Mouse (Mus musculus) naive thymus-derived CD4-positive, alpha-beta T cell, adult 2 months (primary cell): Measurements from ENCODE around the gene Chst7.

Experiments used
- DNase-seq: peaks from one replicate; pipeline ENCODE4 v3.0.0-alpha.2; 2011; ENCODE audit warnings: low read depth

Gene Chst7

DNA sequence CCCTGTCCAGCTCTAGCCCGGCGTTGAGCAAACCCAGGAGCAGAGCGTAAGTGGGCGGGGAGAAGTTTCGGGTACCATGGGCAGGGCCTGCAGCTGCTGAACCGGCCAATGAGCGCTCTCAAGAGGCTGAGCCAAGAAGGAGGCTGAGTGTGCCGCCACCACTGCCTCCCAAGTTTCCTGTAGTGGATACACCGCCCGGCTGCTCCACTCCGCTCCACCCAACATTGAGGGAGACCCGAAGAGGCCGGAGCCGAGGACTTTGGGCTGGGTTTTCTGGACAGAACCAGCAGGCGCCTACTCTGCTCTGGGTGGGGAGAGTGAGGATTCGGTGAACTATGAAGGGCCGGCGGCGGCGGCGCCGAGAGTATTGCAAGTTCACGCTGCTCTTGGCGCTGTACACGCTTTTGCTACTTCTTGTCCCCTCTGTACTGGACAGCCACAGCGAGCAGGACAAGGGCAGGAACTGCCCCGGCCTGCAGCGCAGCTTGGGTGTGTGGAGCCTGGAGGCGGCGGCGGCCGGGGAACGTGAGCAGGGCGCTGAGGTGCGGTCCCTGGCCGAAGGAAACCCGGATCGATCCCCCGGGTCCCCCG is at the start of gene Chst7:
Chst7 (plus strand) TSS at position 180 of the 591 bp plus-strand sequence.
- no peak for DNase-seq

DNA sequence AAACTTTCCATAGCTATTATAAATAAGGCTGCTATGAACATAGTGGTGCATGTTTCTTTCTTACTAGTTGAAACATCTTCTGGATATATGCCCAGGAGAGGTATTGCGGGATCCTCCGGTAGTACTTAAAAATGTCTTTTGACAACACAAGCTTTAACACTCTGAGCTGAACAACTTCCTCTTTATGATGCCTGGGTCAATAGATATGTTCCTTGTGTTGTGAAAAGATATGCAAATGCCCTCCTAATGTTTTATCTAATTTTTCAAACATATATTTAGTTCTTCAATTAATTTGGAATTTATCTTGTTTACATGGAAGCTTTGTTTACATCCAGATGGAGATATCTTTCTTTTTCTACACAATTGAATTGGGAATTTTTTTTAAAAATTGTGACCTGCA is 47.1 kb upstream of the Chst7 start:
- DNase-seq: no peak

DNA sequence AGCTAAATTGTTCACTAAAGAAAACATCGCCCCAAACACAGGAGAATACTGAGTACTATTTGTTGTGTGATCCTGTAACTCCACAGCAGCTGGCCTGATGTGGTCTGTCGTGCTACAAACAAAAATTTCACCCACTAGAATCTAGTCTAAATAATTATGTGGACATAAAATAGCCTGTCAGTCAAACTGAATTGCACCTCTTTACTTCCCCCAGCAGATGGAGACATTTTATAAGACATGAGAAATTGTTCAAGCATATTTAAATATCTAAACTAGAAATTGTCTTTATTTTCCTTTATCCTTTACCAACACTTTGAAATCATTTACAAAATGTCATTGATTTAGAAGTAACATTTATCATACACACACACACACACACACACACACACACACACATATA is 38.4 kb upstream of the Chst7 start:
- peak; percentile 10 for DNase-seq

DNA sequence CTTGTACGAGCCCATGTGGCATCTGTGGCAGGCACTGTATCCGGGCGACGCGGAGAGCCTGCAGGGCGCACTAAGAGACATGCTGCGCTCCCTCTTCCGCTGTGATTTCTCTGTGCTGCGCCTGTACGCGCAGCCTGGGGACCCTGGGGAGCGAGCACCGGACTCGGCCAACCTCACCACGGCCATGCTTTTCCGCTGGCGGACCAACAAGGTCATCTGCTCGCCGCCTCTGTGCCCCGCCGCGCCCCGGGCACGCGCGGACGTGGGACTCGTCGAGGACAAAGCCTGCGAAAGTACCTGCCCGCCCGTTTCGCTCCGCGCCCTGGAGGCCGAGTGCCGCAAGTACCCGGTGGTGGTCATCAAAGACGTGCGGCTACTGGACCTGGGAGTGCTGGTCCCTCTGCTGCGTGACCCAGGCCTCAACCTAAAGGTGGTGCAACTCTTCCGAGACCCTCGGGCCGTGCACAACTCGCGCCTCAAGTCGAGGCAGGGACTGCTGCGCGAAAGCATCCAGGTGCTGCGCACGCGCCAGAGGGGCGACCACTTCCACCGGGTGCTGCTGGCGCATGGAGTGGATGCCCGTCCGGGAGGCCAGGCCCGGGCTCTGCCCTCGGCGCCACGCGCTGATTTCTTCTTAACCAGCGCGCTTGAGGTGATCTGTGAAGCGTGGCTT is 872 bp downstream of the Chst7 start:
- no peak for DNase-seq

DNA sequence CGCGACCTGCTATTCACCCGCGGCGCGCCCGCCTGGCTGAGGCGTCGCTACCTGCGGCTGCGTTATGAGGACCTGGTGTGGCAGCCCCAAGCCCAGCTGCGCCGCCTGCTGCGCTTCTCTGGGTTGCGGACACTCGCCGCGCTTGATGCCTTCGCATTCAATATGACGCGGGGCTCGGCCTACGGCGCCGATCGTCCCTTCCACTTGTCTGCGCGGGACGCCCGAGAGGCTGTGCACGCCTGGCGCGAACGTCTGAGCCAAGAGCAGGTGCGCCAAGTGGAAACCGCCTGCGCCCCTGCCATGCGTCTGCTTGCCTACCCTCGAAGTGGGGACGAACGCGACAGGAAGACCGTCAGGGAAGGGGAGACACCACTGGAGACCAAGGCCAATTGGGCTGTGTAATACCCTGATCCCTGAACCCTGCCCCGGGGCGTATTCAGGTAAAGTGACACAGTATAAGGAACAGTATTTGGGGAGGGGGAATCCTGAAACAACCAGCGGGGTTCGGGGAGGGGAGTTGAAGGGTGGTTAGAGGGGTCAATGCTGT is 1.5 kb downstream of the Chst7 start:
- no peak for DNase-seq

DNA sequence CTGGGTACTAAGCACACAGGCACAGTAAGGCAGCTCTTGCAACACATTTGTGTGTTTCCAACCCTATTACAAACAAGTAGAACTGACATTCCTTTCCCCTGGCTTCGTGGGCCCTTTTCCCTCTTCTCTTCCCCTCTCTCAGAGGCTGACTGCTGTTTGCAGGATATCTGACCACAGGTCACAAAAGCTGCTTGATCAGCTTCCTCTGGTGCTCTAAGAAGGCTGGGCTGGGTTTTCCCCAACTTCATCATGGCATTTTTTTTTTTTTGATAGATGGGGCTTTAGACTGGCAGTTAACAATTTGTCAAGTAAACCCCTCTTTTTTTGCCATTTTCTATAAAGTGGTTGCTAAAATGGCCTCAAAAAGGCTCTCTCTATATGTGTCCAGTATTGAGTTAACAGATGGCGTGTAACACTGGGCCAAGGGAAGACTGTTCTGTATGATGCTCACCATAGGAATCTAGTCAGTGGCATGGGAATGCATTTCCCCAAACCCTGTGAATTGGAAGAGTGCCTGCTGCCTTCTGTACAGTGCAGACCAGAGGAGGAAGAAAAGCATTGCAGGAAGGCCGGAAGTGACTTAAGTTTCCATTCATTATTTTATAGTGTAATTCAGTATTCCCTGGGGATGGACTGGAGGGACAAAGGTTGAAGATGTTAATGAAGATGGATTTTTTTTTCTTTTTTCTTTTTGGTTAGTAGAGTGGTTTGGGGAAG is 2.6 kb downstream of the Chst7 start:
- DNase-seq: no peak

DNA sequence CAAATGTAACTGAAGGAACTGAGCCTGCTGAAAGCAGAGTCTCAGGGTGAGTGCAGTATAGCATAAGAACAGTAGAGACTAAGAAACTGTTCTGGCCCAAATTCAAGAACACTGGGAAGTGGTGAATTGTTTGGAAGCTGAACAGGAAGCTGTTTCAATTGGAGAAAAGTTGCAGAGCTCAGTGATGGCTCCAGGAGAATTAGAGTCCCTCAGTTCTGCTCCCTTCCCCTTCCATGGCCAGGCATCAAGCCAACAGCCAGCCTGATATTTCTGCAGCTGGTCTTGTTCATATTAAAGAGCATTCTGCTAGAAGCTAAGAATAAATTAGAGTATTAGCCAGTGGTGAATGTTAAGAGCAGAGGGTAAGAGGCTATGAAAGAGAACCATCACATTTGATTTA is 7.3 kb downstream of the Chst7 start:
- no peak for DNase-seq

DNA sequence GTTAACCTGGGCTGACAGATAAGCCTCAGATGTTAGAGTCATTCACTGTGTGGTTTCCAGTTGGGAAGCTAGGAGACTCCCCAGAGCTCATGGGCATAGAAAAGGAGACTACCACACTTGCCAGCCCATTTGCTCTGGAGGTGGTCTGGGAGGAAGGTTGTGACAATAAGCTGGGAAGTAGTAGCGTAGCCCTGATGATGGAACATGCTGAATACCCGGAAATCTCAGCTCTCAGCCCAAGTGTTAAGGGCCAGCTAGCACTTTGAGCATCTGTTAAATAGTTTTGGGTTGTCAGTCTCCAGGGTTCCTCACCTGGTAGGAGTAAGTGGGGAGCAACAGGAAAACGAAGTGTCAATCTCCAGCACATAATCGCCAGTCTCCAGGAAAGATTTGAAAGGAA is 10.8 kb downstream of the Chst7 start:
- no peak for DNase-seq

DNA sequence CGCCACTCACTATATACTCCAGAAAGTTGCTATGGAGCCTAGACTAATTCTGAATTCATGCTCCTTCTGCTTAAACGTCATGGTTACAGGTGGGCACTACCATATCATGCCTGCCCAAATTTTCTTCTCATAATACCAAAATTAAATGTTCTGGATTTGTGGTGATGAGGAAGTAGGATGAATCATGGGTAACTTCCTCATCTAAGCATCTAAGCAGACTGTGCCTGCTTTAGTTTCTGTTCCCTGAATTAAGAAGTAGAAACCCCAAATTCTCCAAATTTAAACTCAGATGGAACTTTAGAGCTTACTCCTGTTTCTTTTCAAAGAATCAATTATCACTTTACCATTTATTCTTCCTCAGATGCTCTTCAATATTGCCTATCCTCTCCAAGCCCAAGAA is 58.4 kb downstream of the Chst7 start:
- DNase-seq: no peak

DNA sequence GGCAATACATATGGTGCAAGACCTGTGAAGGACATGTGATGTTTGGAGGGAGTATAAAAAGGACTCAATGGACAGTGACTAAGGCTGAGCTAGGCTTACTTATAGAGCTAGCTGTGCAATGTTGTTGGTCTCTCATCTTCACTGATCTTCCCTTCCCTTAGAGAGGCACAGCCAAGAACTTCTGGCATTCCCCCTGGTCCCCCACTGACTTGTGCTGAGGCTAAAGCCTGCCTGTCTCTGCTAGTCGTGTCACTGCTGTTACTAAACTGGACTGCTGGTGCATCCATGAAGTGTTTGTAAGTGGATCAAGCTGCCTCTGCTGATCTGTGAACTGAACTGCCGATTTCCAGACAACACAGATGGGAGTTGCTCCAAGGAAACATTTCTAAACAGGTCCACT is 66.1 kb downstream of the Chst7 start:
- no peak for DNase-seq

DNA sequence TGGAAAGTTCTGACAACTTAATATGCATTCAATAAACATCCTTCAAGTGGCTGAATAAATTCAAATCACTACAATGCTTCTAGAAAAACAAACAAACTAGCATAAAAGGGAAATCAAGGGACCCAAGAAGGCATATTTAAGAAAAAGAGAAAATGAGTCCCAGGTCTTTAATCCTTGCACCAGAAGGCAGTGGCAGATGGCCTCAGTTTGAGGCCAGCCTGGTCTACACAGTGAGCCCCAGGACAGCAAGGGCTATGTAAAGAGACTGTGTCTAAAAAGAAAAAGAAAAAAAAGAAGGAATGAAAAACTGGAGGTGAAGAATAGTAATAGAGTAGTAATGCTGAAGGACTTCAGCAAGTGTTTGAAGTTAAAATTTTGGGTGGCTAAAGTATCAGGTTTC is 69.6 kb downstream of the Chst7 start:
- no peak for DNase-seq

DNA sequence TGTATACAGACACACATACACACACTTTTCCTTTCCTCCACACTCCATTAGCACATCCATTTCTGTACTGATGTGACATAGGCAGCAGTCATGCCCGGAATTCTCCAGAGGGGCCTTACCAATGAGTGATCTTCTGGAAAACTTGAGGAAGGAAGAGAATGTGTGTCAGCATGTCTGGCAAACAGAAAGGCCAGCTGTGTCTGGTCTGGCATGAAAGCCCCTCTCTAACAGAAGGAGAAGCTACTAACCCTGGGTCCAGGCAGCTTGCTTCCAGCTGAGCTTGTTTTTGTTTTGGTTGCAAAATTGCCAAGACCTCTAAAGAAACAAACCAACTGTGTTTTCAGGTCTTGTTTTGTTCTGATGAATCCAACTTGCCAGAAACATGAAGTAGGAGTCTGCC is 70.1 kb downstream of the Chst7 start:
- DNase-seq: no peak
